Mouse (Mus musculus) heart, postnatal 14 days (tissue): ENCODE measurements at regions not wholly inside any gene's neighbourhood (a gene's known extent, or its start where the extent isn't known, plus 50 kb on each side); places are given as distances from the start of the nearest gene placed in this dataset.
A peak's percentile ranks its signal among the peaks of the same experiment; 100 is the strongest.

Source experiments
- DNase-seq, 2 experiments: peaks; one replicate each; pipeline ENCODE4 v3.0.0; 2021 to 2022
- intact Hi-C: fragments of 180-260 bp; cut with DNase I; formaldehyde crosslinking; loops from one replicate; pipeline ENCODE4 v1.15.1; 2025

DNA sequence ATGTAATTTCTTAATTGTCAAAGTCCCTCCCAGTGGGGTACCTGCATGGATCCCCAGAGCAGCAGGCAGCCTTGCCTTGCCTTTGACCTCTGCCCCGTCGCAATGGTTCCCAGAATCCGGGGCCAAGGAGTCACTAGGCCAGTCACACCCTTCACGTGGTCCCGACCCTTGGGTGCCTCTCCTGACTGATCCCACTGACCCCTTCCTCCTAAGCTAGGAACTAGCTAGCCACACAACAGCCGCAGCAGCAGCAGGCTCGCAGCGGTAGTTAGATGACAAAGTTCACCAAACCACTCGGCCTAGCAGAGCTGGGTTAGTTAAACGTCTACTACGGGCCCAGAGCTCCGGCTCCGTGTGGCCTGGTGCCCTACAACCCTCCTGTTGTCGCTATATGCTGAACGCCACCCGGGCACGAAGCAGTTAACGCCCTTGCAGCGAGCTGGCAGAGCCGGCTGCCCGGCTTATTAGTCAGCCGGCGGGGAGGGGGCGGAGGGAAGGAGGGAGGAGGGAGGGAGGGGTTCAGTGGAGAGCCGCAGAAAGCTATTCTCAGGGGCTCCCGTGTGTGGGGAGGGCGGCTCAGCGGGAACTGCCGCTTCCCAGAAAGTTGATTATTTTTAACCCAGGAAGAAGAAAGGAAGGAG is 84.6 kb downstream of the 1700001O22Rik start:
- peak; percentile 87 to 88 for DNase-seq
- intact Hi-C loops, result loop anchor here (2.0 to 5.0 kb wide), 2 partner anchors 38 to 278 kb away; no protein-coding TSS in a partner anchor

DNA sequence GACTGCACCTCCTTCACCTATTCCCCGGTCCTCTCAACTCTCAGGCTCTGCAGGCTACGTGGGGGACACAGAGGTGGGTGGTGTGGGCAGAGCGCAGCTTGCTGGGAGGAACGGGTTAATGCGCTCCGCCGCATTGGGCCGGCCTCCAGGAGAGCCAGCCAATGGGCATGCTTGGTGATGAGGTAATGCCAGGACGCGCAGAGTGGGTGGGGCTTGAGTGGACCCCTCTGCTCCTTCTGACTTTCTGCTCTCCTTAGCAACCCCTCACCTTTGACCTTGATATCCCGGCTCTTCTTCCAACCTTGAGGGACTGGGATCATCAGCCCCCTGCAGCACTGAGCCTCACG is 85.2 kb downstream of the 1700001O22Rik start:
- peak; percentile 89 to 93 for DNase-seq
- intact Hi-C loops, result loop anchor here (2.0 to 5.0 kb wide), 2 partner anchors 39 to 278 kb away; no protein-coding TSS in a partner anchor

DNA sequence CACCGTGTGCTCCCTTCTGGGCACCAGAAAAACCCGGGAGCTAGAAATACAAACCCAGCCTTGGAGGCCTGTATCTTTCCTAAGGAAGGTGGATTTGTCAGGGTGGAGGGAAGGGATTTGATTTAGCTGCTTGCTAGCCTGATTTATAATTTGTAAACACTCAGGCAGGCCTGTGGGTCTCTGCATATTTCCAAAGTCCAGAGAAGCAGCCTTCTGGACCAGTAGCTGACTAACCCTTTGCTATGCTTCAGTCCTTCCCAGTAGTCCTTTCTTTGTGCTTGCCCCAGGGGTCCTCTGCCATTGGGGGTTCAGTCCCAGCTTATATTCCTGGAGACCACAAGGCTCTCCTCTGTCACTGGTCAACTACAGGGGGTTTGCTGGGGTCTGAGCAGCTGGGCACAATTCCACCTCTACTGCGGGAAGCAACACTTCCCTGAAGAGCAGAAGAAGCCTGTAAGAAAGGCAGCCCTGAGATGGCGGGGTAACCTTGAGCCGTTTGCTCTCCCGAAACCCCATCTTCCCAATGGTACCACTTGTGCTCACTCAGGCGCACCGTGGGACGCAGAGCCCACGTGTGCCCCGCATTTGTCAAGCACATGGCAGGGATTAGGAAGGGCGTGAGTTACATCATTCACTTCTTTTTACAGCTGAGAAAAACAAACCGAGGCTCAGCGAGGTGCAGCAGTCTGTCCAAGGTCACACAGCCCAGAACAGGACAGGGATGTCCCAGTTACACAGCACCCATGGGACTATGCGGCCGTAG is 85.7 kb downstream of the 1700001O22Rik start:
- DNase-seq, result no peak
- intact Hi-C loops, result loop anchor here (2.0 to 5.0 kb wide), 2 partner anchors 40 to 277 kb away; no protein-coding TSS in a partner anchor

DNA sequence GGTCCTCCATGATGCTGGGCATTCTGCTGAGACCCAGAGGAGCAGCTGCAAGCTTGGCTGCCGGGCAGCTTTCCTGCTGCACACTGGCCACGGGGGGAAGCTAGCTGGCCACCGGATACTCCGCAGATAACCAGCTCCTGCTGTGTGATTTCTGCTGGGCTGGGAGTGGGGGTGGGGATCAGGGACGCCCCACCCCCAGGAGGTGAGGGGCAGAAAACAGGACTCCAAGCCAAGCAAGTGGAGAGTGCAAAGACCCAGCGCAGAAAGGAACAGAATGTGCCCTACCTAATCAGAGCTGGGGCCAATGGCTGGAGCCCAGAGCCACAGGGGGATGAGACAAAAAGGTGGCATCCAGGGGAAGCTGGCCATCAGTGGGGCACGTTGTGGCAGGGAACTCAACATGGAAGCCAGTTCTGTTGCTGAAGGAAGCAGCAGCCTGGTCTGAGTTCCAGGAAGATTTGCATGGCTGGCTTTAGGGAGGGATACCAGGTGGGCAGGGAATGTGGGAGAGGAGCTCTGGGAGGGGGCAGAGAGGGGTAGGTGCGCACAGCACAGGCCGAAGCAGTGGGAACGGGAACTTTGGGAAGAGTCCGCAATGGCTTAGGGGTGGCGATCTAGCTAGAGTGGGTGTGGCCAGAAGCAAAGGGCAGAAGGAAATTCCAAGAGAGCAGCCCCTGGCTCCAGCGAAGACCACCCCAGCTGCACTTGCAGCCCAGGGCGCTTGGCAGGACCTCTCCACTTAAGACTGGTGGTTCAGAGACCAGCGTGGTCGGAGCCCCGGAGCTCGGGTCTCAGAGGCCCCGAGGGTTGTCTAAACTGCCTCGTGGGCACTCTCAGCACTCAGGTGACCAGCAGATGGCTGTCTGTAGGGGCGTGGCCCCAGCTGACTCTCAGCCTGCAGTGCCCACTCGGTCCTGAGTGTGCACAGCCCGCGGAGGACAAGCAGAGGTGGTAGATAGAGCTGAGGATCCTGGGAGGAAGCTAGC is 86.6 kb downstream of the 1700001O22Rik start:
- intact Hi-C loops, result loop anchor here (5.0 kb wide), 1 partner anchor 40 kb away; no protein-coding TSS in a partner anchor
- DNase-seq, result peak; percentile 61

DNA sequence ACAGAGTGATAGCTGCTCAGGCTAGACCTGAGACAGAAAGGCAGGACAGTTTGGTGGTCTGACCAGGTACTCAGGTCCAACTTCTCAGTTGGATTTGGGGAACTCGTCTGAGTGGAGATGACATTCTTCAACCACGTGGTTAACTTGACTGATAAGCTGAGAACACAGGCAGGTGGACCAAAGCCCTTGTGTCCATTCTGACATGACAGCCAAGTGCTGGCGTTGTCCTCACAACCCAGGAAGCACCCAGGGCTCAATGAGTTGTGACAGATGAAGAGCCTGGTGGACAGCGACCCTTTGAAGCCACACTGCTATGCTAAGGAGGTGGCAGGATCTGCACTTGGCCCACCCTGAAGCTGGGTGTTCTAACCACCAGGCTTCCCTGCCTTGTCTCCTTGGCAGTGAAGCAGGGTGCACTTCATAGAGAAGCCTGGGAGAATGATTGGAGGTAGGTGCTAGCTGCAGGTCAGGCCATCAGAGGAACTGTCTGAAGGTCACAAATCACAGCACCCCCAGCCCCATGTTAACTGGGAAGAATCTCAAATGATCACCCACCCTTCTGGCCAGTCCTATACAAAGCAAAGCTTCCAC is 87.6 kb downstream of the 1700001O22Rik start:
- intact Hi-C loops, result loop anchor here (5.0 kb wide), 1 partner anchor 41 kb away; no protein-coding TSS in a partner anchor
- no peak for DNase-seq

DNA sequence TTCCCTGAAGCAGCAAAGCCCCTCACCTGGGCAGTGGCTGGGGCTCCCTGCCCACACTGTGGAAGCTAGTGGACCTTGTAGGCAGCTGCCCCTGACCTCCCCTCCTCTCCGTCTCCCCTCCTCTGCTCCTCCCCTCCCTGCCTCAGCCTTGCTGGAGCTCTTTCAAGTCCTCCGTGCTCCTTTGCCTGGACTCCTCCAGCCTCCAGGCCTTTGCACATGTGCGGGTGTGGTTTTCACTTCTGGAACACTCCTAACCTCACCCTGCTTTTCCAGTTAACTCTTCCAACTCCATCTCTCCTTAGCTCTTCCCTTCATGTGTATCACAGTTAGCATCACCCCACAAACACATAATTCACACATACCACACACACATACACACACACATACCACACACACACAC is 89.9 kb downstream of the 1700001O22Rik start:
- intact Hi-C loops, result loop anchor here (5.0 kb wide), 1 partner anchor 241 kb away; the partner anchor contains the start of gene Ier5l
- peak; percentile 50 to 53 for DNase-seq

DNA sequence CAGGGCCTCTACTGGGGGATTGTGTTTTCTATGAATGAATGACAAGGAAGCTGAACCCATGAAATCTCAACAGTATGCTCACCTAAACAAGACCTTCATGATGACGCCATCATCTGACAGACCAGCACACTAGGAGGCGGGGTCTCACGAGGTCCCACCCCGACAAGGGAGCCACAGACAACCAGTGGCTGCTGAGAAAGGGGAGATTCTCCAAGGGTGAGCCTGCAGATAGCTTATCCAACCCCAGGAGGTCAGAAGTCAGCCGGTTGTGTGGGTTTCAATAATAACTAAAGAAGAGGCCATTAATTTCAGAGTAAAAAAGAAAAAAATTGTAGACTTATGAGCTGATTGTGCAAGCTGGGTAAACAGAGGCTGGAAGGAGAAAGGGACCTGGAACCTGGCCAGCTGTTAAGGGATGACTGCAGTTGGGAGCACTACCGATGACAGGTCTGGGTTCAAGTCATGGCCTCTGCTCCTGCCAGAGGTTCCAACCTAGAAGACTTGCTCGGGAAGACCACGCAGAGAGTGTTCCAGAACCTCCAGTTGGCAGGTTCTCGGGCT is 90.5 kb downstream of the 1700001O22Rik start:
- no peak for DNase-seq
- intact Hi-C loops, result loop anchor here (5.0 kb wide), 1 partner anchor 241 kb away; the partner anchor contains the start of gene Ier5l

DNA sequence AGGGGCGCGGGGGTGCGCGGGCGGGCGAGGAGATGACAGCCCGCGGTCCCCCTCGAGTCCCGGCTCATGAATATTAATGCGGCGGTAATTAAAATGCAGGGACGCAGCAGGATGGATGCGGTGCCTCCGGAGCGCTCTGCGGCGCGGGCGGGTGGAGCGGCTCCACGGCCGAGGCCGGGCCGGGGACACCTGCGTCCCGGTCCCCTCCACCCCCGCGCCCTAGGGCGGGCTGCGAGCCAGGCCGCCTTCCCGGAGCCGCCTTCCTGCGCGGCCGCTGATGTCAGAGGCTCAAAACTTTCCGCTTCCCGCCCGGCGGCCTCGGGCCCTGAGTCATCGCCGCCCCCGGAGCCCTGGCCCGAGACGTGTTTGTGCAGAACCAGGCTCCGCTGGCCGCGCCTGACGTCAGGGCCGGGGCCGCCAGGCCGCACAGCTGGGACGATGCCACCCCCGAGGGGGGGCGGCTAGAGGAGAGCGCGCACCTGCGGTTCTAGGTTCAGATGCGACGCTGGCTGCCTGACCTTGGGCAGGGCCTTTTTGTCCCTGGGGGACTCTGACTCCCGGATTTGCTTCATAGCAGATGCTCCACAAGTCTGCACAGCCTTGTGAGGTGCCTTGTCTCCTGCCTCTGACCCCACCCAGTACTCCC is 91.5 kb downstream of the 1700001O22Rik start:
- DNase-seq, result peak; percentile 93 to 94
- intact Hi-C loops, result loop anchor here (5.0 kb wide), 1 partner anchor 240 kb away; the partner anchor contains the start of gene Ier5l

DNA sequence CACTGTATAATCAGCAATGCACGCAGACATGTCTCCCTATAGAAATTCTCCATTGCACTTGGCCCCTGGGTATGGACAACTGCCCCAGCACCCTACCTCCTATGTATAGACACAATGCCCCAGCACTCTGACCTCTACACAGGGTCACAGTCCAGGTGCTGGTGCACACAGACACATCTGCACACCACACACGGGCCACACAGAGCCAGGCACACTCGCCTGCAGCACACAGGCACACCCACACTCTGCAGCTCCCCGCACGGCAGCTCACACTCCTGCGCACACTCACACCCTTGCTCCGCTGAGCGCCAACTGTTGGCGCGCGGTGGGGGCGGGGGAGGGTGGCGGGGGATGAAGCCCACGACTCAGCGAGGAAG is 92.0 kb downstream of the 1700001O22Rik start:
- no peak for DNase-seq
- intact Hi-C loops, result loop anchor here (5.0 kb wide), 1 partner anchor 239 kb away; the partner anchor contains the start of gene Ier5l

DNA sequence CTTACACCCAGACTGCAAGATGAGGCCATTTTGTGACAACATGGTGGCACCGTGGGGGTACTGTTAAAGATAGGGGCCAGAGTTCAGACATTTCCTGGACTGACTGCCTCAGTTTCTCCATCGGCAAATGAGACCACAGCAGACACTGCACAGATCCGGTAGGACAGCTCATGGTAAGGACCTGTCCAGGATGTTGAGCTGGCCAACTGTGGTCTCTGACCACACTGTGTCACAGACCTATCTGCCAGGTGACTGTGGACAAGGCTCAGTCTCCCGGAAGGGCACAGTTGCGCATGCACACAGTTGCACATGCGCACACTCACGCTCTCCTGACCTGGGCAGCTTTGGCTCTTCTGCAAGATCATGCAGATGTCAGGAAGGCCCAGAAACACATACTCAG is 92.6 kb downstream of the 1700001O22Rik start:
- DNase-seq, result no peak
- intact Hi-C loops, result loop anchor here (5.0 kb wide), 1 partner anchor 239 kb away; the partner anchor contains the start of gene Ier5l

DNA sequence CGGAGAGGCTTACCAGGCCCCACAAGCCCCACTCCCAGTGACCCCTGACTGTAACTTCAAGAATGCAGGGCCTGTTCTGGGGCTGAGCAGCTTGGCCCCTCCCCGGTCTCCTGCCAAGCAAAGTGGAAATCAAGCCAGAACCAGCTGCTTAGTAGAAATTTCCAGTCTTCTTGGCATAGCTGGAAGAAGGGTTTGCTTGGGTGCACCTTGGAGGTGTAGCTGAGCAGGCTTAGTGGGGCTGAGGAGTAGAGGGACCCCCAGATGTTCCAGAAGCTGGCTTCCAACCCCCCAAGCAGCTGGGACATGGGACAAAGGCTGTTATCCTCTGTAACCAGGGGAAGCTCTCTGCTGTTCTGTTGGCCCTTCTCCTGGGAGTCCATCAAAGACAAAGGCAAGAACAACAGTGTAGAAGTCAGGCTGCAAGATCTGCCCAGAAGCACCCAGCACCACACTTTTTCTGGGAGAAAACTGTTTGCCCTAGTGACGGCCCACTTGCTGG is 94.0 kb downstream of the 1700001O22Rik start:
- intact Hi-C loops, result loop anchor here (2.0 kb wide), 1 partner anchor 51 kb away; no protein-coding TSS in a partner anchor
- DNase-seq, result peak in 1 of 2 experiments; percentile 45

DNA sequence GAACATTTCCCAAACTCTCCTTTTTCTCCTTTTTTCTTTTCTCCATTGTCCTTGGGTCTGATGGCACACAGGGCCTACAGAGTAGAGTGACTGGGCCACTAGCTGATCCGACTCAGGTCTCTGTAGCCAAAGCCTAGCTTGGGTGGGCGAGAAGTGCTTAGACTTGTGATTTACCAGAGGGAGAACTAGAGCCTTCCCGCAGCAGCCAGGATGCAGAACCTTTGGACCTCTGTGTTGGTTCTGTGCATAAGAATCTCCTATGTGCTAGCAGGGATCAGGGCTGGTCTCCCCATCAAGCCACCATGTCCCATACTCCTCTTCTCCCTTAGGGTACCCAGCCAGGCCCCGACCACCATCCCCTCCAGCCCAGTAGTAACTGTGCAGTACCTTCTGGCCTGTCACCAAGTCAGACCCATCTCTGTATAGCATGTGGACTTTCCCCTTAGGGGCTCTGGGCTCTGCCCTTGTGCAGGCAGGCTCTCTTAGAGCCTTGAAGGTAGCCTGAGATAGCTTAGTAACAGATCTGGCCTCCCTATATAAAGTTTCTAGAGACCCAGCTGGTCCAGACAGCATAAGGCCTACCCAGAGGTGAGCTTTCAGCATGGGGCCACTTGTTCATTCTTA is 94.6 kb downstream of the 1700001O22Rik start:
- DNase-seq, result no peak
- intact Hi-C loops, result loop anchor here (2.0 kb wide), 1 partner anchor 50 kb away; no protein-coding TSS in a partner anchor

DNA sequence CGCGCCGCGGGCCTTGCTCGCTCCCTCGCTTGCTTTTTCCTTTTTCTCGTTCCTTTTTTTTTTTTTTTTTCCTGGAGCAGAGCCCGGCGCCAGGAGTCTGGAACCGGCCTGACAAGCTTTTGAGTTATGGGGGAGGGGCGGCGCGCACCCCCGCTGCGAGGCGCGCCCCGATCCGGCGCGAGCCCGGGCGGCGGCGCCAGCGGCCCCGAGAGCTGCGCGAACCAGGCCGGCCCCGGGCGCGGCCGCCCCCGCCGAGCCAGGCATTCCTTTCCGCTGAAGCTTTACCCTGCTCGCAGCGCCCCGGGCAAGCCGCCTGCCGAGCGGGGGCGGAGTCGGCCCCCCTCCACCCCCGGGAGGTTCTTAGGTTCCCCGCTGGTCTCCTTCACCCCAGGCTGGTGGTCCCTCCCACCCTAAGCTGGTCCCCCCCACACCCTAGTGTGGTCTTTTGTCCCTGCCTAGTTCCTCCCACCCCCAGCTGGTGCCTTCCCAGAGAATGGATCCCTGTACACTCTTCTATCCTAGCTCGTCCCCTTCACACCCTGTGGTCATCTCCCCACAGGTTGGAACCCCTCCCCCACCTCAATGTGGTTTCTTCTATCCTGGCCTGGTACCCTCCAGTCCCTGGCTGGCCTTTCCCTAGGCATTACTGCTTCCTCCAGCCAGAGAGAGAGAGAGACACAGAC is 95.3 kb downstream of the 1700001O22Rik start:
- DNase-seq, result peak; percentile 86 to 88
- intact Hi-C loops, result loop anchor here (2.0 kb wide), 1 partner anchor 49 kb away; no protein-coding TSS in a partner anchor

DNA sequence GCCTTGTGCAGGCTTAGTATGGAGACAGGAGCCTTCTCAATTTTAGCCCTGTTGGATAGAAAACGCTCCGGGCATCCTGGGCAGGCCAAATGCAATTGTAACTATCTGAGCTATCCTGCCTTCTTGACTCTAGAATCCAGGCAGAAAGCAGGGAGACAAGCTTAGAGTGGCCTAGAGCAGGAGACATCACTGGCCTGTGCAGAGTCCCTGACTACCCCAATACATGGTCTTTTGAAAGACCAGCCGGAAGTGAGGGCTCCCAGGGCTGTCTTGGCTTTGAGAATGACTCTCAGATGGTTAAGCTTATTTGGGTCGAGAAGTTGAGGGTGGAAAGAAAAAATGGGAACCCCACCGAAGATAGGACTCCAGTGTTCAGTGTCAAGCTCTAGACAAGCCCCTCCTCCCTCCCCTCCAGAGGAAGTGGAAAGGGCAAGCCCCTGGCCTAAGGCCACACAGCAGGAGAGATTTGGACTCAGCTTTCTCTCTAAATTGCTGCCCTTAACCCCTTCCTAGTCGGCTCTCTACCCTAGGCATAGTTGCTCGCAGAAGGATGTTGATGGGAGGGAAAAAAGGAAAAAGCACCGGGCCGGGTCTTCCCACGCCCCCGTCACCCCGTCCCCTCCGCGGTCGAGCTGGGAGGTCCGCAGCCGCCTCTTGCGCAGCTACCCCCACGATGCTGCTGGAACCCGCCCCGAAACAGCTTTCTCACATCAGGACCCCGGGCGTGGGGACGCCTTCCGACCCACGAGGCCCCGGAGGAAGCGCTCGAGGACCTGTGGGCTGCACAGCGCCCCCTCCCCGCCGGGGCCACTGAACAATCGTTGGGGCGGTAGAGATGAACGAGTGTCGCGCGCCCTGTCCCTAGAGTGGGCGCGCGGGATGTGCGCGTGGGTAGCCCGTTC is 96.1 kb downstream of the 1700001O22Rik start:
- intact Hi-C loops, result no loop called here
- DNase-seq, result peak; percentile 72 to 79

DNA sequence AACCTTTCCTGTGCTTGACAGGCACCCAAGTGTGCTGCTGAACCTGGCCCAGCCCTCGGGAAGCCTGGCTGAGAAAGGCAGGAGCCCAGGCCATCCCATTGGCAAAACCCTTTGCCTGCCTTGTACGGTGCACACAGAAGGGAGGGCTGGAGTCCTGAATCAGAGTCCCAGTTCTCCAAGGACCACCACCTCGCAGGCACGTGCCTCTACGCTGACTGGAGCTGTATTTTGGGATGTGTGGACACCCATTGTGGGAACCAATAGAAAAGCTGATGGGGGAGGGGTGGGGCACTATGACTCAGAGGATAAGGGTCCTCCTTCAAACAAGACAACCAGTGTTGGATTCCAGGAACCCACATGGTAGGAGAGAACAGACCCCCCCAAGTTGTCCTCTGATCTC is 97.4 kb downstream of the 1700001O22Rik start:
- intact Hi-C loops, result no loop called here
- DNase-seq, result no peak

DNA sequence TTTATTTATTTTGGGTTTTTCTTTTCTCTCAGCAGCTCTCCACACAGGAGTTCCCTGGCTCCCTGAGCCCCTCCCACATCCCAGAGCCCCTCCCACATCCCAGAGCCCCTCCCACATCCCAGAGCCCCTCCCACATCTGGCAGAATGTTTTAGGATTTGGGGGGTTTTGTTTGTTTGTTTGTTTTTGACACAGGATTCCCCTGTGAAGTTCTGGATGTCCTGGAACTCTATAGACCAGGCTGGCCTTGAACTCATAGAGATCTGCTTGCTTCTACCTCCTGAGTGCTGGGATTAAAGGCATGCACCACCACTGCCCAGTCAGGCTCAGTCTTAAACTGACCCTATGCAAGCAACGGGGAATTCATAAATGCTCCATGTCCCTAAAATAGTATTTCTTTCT is 100.2 kb downstream of the 1700001O22Rik start:
- intact Hi-C loops, result no loop called here
- no peak for DNase-seq

DNA sequence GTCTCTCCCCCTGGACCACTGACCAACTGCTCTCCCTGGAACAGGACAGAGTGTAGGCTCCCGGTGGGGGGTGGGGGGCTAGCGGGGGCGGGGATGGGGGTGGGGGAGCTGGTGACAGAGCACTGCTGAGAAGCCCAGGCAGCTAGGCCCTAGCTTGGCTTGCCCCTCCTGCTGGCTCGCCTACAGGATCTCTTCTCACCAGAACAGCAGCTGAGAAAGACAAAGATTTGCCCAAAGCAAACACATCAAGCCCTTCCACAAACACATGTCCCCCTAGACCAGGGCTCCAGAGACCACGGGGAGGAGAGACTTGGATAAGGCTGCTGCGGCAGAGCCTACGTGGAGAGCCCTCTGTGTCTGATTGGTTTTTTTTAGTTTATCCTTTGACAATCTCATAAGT is 100.8 kb downstream of the 1700001O22Rik start:
- intact Hi-C loops, result no loop called here
- DNase-seq, result no peak
